ENCODE assay signal across 28 mouse cellular contexts in genomic region chr1:107596874-107597273, GRCm38 (mm10). TPM values are rescaled to one million over a fixed set of nuclear protein-coding genes. Genes with fewer than 3 reads are reported as not detected.
"Had no signal": no experiment of that assay in that cellular context is flagged by ENCODE, and none has a peak within 500 bp of the region (broad histone marks: within the 10 kb centered on the region; RNA-seq: fewer than 3 reads in every experiment).

No protein-coding gene starts in this region.

- H3K4me1 ChIP-seq: embryonic facial prominence, embryonic 10.5 days; embryonic facial prominence, embryonic 12.5 days; embryonic facial prominence, embryonic 13.5 days; embryonic facial prominence, embryonic 15.5 days; forebrain, embryonic 10.5 days; forebrain, embryonic 12.5 days; forebrain, embryonic 13.5 days; forebrain, embryonic 15.5 days had no signal

- H3K27me3 ChIP-seq: embryonic facial prominence, embryonic 12.5 days; embryonic facial prominence, embryonic 13.5 days; embryonic facial prominence, embryonic 15.5 days; forebrain, embryonic 12.5 days; forebrain, embryonic 13.5 days; forebrain, embryonic 15.5 days had no signal

- H3K36me3 ChIP-seq: embryonic facial prominence, embryonic 10.5 days; embryonic facial prominence, embryonic 12.5 days; embryonic facial prominence, embryonic 13.5 days; embryonic facial prominence, embryonic 15.5 days; forebrain, embryonic 10.5 days; forebrain, embryonic 12.5 days; forebrain, embryonic 15.5 days had no signal

- H3K4me3 ChIP-seq: embryonic facial prominence, embryonic 10.5 days; embryonic facial prominence, embryonic 12.5 days; embryonic facial prominence, embryonic 13.5 days; embryonic facial prominence, embryonic 15.5 days; erythroblast, embryonic 14.5 days; forebrain, embryonic 10.5 days; forebrain, embryonic 12.5 days; forebrain, embryonic 13.5 days; forebrain, embryonic 15.5 days; gastrocnemius, adult 2 months; heart, adult 2 months had no signal

- H3K4me2 ChIP-seq: embryonic facial prominence, embryonic 12.5 days; embryonic facial prominence, embryonic 13.5 days; embryonic facial prominence, embryonic 15.5 days; forebrain, embryonic 12.5 days; forebrain, embryonic 13.5 days; forebrain, embryonic 15.5 days had no signal

- ATAC-seq: forebrain, embryonic 13.5 days; forebrain, embryonic 14.5 days; forebrain, embryonic 15.5 days; forebrain, embryonic 16.5 days; forebrain, postnatal 0 days had no signal

- H3K27ac ChIP-seq: embryonic facial prominence, embryonic 10.5 days; embryonic facial prominence, embryonic 12.5 days; embryonic facial prominence, embryonic 13.5 days; embryonic facial prominence, embryonic 15.5 days; forebrain, embryonic 10.5 days; forebrain, embryonic 12.5 days; forebrain, embryonic 13.5 days; forebrain, embryonic 15.5 days; gastrocnemius, adult 2 months; heart, adult 2 months had no signal

- H3K9ac ChIP-seq: embryonic facial prominence, embryonic 12.5 days; embryonic facial prominence, embryonic 13.5 days; embryonic facial prominence, embryonic 15.5 days; forebrain, embryonic 12.5 days; forebrain, embryonic 13.5 days; forebrain, embryonic 15.5 days; forebrain, postnatal 0 days had no signal

- DNase-seq: cerebellum, adult 8-10 months; cerebellum, adult 9-10 months; cerebellum, adult 9-11 months; cerebellum, postnatal 10 days; cerebellum, postnatal 14 days; cerebellum, postnatal 25 days; cerebellum, postnatal 36 days; embryo, embryonic 11 days; forebrain, postnatal 0 days; gastrocnemius, adult 2 months; gastrocnemius, postnatal 10 days; gastrocnemius, postnatal 14 days; gastrocnemius, postnatal 25 days; gastrocnemius, postnatal 36 days; heart, adult 11 months; heart, adult 18-20 months; heart, adult 2 months had no signal

- H3K9me3 ChIP-seq: embryonic facial prominence, embryonic 10.5 days; embryonic facial prominence, embryonic 12.5 days; embryonic facial prominence, embryonic 13.5 days; embryonic facial prominence, embryonic 15.5 days; forebrain, embryonic 10.5 days; forebrain, embryonic 12.5 days; forebrain, embryonic 13.5 days; forebrain, embryonic 15.5 days had no signal

RNA-seq across cellular contexts. Expression of gene Serpinb8, which starts 7.1 kb away (rescaled TPM):
- polyA plus RNA-seq: erythroblast, embryonic 14.5 days had no signal
